Mouse (Mus musculus) neural tube, embryonic 13.5 days (tissue): ENCODE results near the gene Gatad1. TPM values are rescaled to one million over a fixed set of nuclear protein-coding genes. Genes with fewer than 3 reads are reported as not detected.
A peak's percentile ranks its signal among the peaks of the same experiment; 100 is the strongest.
"Not testable (repeated sequence)": the region's sequence is repeated elsewhere in the genome, so short reads cannot be mapped to it uniquely, and the experiment has no call there.

Experiments
- ATAC-seq: fragments of 200-750 bp; cut with Nextera tagmentation; 2 replicates; pipeline ENCODE4 v1.8.0; 2017; ENCODE audit warnings: low read depth, mild to moderate bottlenecking, moderate TSS enrichment, moderate library complexity
- H3K27ac ChIP-seq: fragments of 300-500 bp; sonication (generic); replicated peaks from 2 replicates; pipeline ENCODE4 v1.5.1; 2015; ENCODE audit warnings: moderate library complexity, mild to moderate bottlenecking, inconsistent platforms
- H3K27me3 ChIP-seq: fragments of 300-500 bp; sonication (generic); 2 replicates; pipeline ENCODE4 v1.6.1; 2015; ENCODE audit warnings: mild to moderate bottlenecking, inconsistent platforms
- H3K36me3 ChIP-seq: fragments of 300-500 bp; sonication (generic); 2 replicates; pipeline ENCODE4 v1.6.1; 2015; ENCODE audit warnings: mild to moderate bottlenecking, inconsistent platforms
- H3K4me1 ChIP-seq: fragments of 300-500 bp; sonication (generic); replicated peaks from 2 replicates; pipeline ENCODE4 v1.6.1; 2015; ENCODE audit warnings: inconsistent platforms
- H3K4me2 ChIP-seq: fragments of 300-500 bp; sonication (generic); 2 replicates; pipeline ENCODE4 v1.6.1; 2015; ENCODE audit warnings: inconsistent platforms, mild to moderate bottlenecking, moderate library complexity
- H3K4me3 ChIP-seq: fragments of 300-500 bp; sonication (generic); 2 replicates; pipeline ENCODE4 v1.5.1; 2015; ENCODE audit warnings: mild to moderate bottlenecking, inconsistent platforms
- H3K9ac ChIP-seq: fragments of 300-500 bp; sonication (generic); 2 replicates; pipeline ENCODE4 v1.6.1; 2015; ENCODE audit warnings: moderate library complexity, mild to moderate bottlenecking, inconsistent platforms
- H3K9me3 ChIP-seq: fragments of 300-500 bp; sonication (generic); 2 replicates; pipeline ENCODE4 v1.6.1; 2016; ENCODE audit warnings: inconsistent platforms
- WGBS: fragments of 180-500 bp; shearing (Covaris S2); methylation state at CpG from one replicate; pipeline ENCODE4 v1.1.7; 2015; 5-methylcytosine and 5-hydroxymethylcytosine counted together
- polyA plus RNA-seq: library from polyadenylated mRNA; unstranded; fragments of >200 nt; fragmentation: Nextera tagmentation; extraction: Ambion mirVana; gene quantifications from 2 replicates; pipeline ENCODE4 v1.2.1, GENCODE M21; 2015

Gene Gatad1
- polyA plus RNA-seq, 1 experiment from 2014 or later, result 68.8 TPM

DNA sequence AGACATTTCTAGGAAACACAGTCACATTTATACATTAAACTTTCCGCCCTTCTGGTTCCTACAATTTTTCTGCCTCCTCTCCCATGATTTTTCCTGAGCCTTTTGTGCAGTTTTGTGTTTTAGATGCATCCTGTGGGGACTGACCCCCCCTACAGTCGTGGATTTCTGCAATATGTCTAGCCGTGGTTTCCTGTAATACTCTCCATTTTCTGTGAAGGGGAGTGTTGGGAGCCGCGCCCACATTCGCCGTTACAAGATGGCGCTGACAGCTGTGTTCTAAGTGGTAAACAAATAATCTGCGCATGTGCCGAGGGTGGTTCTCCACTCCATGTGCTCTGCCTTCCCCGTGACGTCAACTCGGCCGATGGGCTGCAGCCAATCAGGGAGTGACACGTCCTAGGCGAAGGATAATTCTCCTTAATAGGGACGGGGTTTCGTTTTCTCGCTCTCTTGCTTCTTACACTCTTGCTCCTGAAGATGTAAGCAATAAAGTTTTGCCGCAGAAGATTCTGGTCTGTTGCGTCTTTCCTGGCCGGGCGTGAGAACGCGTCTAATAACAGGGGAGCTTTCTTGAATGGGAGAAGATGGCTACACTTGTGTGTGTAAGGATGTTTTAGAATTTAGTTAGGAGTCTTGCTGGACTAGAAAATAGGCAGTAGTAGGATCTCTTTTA lies 3.9 kb downstream of the Gatad1 start:
- not testable (repeated sequence) for H3K9me3 ChIP-seq, H3K4me1 ChIP-seq, H3K4me2 ChIP-seq, ATAC-seq, H3K9ac ChIP-seq, H3K27me3 ChIP-seq, H3K36me3 ChIP-seq, H3K27ac ChIP-seq, H3K4me3 ChIP-seq
- 95% methylated on average over 18 of the region's 25 CpGs for WGBS

DNA sequence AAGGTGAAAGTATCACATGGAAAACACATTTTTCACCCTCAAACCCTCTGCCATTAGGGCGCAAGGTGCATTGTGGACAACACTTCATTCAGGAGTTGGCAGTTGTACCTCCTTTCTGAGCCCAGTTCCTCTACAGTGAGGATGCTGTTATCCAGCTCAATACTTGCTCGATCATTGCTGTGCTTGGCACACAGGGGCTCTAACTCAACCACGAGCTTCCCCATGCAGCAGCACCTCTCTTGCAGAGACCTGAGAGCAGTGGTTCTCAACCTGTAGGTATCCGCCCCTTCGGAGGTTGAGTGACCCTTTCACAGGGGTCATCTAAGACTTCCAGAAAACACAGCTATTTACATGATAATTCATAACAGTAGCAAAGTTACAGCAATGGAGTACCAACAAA lies 5.4 kb downstream of the Gatad1 start:
- Histone ChIP-seq H3K27me3 (no peaks in the 10 kb centered on the region), H3K9ac (no peak overlapping the region), H3K4me1 (peaks cover 2% of the 10 kb centered on the region), H3K9me3 (no peaks in the 10 kb centered on the region), H3K4me3 (no peak overlapping the region), H3K36me3 (no peaks in the 10 kb centered on the region), H3K4me2 (no peak overlapping the region), H3K27ac (no peak overlapping the region)
- WGBS, result 84% methylated on average over 5 of the region's 5 CpGs
- no peak for ATAC-seq

DNA sequence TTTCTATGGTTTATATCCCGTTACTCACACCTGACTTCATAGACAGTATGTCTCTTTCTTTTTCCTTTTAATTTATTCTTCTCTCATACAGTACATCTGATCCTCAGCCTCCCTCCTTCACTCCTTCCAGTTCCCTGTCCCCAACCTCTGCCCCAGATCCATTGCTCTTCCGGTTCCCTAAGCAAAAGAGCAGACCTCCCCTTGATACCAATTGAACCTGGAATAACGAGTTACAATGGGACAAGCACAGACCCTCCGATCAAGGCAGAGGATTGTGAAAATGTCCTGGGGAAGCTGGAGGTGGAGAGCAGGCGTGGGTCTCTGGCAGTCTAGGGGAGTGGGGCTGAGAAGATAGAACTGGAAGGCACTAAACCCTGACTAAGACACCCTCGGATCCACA lies 6.1 kb downstream of the Gatad1 start, which contains the start of gene Tmbim7:
TSS of gene Tmbim7 (plus strand) at position 301 of the 400 bp plus-strand sequence.
- ATAC-seq, result no peak
- 78% methylated on average over 6 of the region's 6 CpGs for WGBS
- Histone ChIP-seq H3K4me2 (no peak within 1 kb of the TSS), H3K4me1 (peaks cover 9% of the 10 kb centered on the region), H3K27ac (no peak within 1 kb of the TSS), H3K4me3 (no peak within 1 kb of the TSS), H3K9me3 (no peaks in the 10 kb centered on the region), H3K27me3 (no peaks in the 10 kb centered on the region), H3K36me3 (no peaks in the 10 kb centered on the region), H3K9ac (no peak within 1 kb of the TSS)

DNA sequence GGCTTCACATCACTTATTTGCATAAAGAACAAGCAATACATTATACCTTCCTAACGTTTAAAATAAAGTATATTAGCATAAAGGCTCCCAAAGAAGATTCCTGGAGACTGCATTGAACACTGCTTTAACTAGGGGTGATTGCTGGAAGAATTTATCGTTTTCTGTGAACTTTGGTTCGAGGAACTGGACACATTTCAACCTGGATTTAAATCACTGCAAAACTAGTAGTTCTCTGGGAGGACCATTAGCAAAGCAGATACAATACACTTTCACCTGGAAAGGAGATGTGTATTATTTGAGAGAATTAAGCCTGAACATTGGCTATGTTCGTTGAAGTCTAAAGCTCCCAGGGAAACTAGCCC lies 8.2 kb downstream of the Gatad1 start:
- Histone ChIP-seq H3K9me3 (no peaks in the 10 kb centered on the region), H3K27ac (no peak overlapping the region), H3K4me2 (no peak overlapping the region), H3K36me3 (peaks cover 9% of the 10 kb centered on the region), H3K4me1 (peaks cover 18% of the 10 kb centered on the region), H3K4me3 (no peak overlapping the region), H3K27me3 (no peaks in the 10 kb centered on the region), H3K9ac (no peak overlapping the region)
- ATAC-seq, result no peak
- WGBS, result 75% methylated on average over 4 of the region's 4 CpGs

DNA sequence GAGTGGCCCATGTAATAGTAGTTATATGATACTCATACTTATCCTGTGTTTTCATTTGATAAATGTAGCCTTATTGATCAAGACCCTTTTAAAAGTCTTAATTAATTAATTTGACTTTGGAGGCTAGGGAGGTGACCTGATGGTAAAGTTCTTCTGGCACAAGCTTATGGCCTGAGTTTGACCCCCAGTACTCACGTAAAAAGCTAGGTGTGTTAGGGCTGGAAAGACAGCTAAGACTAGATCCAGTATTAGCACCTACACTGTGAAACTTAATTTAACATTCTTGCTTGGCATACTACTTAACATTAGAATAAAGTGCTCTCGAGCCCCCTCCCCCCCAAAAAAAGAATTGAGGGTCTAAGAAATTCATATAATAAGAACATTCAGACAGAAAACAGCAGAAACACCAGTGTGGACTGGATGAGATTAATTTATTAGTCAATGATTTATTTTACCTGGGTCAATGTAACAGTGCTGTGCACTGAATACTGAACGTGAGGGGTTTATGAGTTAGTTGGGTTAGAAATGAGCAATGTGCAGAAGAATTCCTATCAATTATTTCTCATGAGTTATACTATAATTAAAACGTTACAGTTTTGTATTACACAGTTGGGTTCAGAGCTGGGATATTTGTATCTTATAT lies 8.7 kb downstream of the Gatad1 start:
- no peak overlapping the region for H3K4me3 ChIP-seq
- H3K27ac ChIP-seq, result no peak overlapping the region
- H3K9ac ChIP-seq, result no peak overlapping the region
- peak; percentile 30 for ATAC-seq
- H3K27me3 ChIP-seq, result no peaks in the 10 kb centered on the region
- WGBS, result 46% methylated on average over 4 of the region's 4 CpGs
- peaks cover 12% of the 10 kb centered on the region for H3K36me3 ChIP-seq
- no peaks in the 10 kb centered on the region for H3K9me3 ChIP-seq
- H3K4me1 ChIP-seq, result peaks cover 18% of the 10 kb centered on the region
- peak overlapping the region; percentile 64 for H3K4me2 ChIP-seq

DNA sequence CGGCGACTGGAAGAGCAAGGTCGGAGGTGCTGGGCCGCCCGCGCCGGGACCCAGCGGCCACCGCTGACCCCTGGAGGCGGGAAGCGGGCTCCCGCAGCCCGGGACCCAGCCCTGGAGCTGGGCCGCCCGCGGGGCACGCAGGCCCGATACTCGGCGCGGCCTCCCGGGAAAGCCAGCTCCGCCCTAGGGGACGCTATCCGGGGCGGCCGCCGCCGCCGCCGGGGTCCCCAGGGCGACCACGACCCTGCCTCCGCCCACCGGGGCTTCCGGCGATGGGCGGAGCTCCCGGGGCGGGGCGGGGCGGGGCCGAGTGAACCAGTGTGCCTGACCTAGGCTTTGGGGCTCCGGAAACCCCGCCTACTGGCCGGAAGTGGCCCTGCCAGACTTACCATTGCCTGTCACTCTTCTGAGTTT lies 9.3 kb downstream of the Gatad1 start:
- WGBS, result 0% methylated on average over 24 of the region's 46 CpGs
- H3K4me2 ChIP-seq, result peak overlapping the region; percentile 64
- H3K4me3 ChIP-seq, result peak overlapping the region; percentile 86
- ATAC-seq, result peak; percentile 98
- peaks cover 18% of the 10 kb centered on the region for H3K4me1 ChIP-seq
- H3K27me3 ChIP-seq, result no peaks in the 10 kb centered on the region
- peak overlapping the region; percentile 91 for H3K9ac ChIP-seq
- no peaks in the 10 kb centered on the region for H3K9me3 ChIP-seq
- peak overlapping the region; percentile 91 for H3K27ac ChIP-seq
- H3K36me3 ChIP-seq, result peaks cover 15% of the 10 kb centered on the region

DNA sequence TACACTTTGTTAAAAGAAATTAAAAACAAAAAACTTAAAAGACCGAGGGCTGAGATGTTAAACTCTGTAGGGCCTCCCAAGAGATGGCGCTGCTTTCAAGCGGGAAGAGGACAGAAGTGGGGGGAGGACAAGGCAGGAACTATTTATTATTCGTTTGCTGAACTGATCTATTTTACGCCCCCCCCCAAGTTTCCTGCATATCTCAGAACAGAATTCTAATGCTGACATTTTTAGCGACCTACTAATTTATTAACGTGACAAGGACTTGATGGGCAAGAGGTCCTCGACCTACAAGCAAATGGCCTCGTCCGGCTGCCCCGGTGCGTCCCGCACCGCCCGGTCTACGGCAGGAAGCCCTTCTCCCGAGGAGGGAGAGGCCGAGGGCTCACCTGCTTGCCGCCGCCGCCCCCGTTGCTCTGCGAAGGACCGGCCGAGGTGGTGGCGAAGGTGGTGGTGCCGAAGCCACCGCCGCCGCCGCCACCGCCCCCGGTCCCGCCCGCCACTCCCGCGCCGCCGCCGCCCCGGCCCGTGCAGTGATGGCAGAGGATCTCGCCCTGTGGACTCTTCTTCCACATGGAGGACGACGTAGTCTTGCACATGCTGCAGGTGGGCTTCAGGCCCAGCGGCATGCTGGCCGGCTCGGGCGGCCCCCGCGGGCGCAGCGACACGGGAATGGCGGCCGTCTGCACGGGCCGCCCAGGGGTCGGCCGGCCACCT lies 9.8 kb downstream of the Gatad1 start:
- peak overlapping the region; percentile 64 for H3K4me2 ChIP-seq
- H3K27me3 ChIP-seq, result no peaks in the 10 kb centered on the region
- peak overlapping the region; percentile 91 for H3K27ac ChIP-seq
- H3K9ac ChIP-seq, result peak overlapping the region; percentile 91
- H3K9me3 ChIP-seq, result no peaks in the 10 kb centered on the region
- WGBS, result 0% methylated on average over 42 of the region's 60 CpGs
- H3K36me3 ChIP-seq, result peaks cover 16% of the 10 kb centered on the region
- H3K4me3 ChIP-seq, result peak overlapping the region; percentile 86
- peaks cover 18% of the 10 kb centered on the region for H3K4me1 ChIP-seq
- peak; percentile 88 for ATAC-seq

DNA sequence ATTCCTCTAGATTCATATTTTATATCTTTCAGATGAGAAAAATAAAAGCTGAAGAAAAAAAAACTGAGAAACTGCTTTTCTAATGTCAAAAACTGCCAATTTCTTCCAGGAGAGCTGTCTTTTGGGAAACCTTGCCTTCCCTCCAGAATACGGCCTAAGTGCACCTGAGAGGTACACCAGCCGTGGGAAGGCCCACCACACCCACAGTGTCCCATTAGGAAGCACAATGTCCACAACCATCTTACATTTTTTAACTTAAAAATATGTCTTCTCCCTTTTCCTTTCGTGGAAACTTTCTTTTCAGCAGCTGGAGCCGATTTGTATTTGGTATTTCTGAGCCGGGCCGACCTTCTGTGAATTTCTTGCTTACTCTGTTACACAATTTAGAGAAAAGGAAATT lies 10.4 kb downstream of the Gatad1 start:
- 29% methylated on average over 6 of the region's 6 CpGs for WGBS
- peaks cover 22% of the 10 kb centered on the region for H3K36me3 ChIP-seq

DNA sequence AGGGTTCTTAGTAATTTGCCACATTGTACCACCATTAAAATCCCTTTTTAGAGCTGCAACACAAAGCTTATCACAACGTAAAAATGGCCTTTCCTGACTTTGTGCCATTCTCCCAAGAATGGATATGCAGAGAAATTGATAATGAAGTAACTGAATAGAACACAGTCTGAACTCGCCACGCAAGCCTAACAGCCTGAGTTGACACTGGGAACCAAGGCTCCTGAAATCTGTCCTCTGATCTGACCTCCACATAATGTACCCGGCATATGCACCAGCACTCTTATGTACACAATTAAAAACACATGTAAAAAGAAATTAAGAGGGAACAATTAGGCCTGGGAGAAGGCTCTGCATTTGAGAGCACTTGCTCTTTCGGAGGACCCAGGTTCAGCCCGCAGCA lies 11.7 kb downstream of the Gatad1 start:
- H3K9me3 ChIP-seq, result no peaks in the 10 kb centered on the region
- 91% methylated on average over 6 of the region's 6 CpGs for WGBS
- no peak overlapping the region; the same call in 1 of the 2 replicates for H3K4me3 ChIP-seq
- peaks cover 31% of the 10 kb centered on the region for H3K36me3 ChIP-seq
- H3K4me1 ChIP-seq, result peaks cover 18% of the 10 kb centered on the region
- no peak for ATAC-seq
- H3K27me3 ChIP-seq, result no peaks in the 10 kb centered on the region
- no peak overlapping the region for H3K27ac ChIP-seq
- H3K9ac ChIP-seq, result peak overlapping the region; percentile 53
- H3K4me2 ChIP-seq, result peak overlapping the region; percentile 9; the same call in 1 of the 2 replicates

More for the DNA sequence above, 10.4 kb downstream of the Gatad1 start:
- Histone ChIP-seq H3K9me3 (no peaks in the 10 kb centered on the region), H3K4me3 (peak overlapping the region; percentile 86), H3K4me2 (peak overlapping the region; percentile 64), H3K27me3 (no peaks in the 10 kb centered on the region), H3K4me1 (peaks cover 18% of the 10 kb centered on the region), H3K27ac (no peak overlapping the region), H3K9ac (peak overlapping the region; percentile 91)
- ATAC-seq, result no peak

DNA sequence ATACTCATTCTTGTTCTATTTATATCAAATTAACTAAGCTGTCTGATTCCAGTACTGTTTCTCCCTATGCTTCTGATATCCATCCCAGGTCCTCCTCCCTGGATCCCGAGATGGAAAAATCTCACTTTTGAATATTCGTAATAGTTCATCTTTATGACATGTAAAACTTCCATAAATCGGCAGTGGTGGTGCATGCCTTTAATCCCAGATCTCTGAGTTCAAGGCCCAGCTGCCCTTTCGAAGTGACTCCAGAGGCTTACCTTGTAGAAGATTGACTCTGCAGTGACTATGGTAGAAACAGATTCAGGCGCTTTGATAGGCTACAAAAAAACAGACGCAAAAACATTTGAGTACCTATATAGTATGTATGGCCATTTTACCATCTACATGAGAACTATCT lies 12.4 kb downstream of the Gatad1 start:
- peaks cover 36% of the 10 kb centered on the region for H3K36me3 ChIP-seq
- H3K27me3 ChIP-seq, result no peaks in the 10 kb centered on the region
- H3K9me3 ChIP-seq, result no peaks in the 10 kb centered on the region
- no peak overlapping the region for H3K4me2 ChIP-seq
- H3K27ac ChIP-seq, result no peak overlapping the region
- H3K4me1 ChIP-seq, result peaks cover 18% of the 10 kb centered on the region
- no peak overlapping the region for H3K9ac ChIP-seq
- no peak for ATAC-seq
- H3K4me3 ChIP-seq, result no peak overlapping the region
- 98% methylated on average over 6 of the region's 6 CpGs for WGBS

DNA sequence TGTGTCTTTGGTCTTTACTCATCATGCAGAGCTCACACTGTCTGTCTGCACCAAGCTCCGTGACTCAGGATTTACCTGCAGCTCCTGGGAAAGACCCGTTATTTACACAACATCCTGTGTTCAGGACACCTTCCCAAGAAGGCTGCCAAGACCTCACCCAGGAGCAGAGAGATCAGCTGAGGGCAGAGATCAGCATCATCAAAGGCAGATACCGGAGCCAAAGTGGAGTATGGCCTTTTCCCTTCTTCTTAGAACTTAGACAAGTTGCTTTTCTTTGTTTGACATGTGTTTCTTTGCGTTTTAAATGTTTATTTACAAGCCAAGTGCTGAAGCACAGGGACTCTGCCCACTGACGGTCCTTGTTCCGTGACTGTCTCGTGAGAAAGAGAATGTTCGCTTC lies 21.7 kb downstream of the Gatad1 start:
- no peak overlapping the region for H3K4me2 ChIP-seq
- H3K4me3 ChIP-seq, result no peak overlapping the region
- ATAC-seq, result no peak
- H3K9ac ChIP-seq, result no peak overlapping the region
- no peaks in the 10 kb centered on the region for H3K9me3 ChIP-seq
- no peak overlapping the region for H3K27ac ChIP-seq
- H3K4me1 ChIP-seq, result no peaks in the 10 kb centered on the region
- peaks cover 45% of the 10 kb centered on the region for H3K36me3 ChIP-seq
- no peaks in the 10 kb centered on the region for H3K27me3 ChIP-seq
- 86% methylated on average over 8 of the region's 8 CpGs for WGBS

DNA sequence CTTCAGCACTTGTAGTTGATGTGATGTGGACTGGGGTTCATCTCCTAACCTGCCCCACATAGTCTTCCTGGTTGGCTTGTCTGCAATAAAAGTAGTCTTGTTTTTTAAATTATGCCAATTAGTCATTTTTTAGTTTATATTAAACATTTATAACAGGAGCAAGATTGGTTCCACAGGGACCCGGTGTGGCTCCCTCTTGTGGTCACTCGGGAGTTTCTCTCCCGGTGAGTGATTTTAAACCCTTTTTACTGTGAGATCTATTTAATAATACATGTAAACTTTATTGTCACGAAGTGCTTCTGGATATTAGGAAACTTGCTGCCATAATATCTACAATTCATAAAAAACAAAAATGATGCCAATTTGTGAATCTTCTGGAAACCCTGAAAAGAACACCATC lies 23.0 kb downstream of the Gatad1 start:
- no peak for ATAC-seq
- Histone ChIP-seq H3K9ac (no peak overlapping the region), H3K4me2 (no peak overlapping the region), H3K9me3 (no peaks in the 10 kb centered on the region), H3K27me3 (no peaks in the 10 kb centered on the region), H3K4me3 (no peak overlapping the region), H3K4me1 (no peaks in the 10 kb centered on the region), H3K36me3 (peaks cover 45% of the 10 kb centered on the region), H3K27ac (no peak overlapping the region)
- WGBS, result 68% methylated on average over 4 of the region's 4 CpGs
